Mouse (Mus musculus): ENCODE data around the gene Pttg1ip. TPM values are rescaled to one million over a fixed set of nuclear protein-coding genes. Genes with fewer than 3 reads are reported as not detected.

The Pttg1ip gene
- total RNA-seq, 1 experiment: 115 TPM

DNA sequence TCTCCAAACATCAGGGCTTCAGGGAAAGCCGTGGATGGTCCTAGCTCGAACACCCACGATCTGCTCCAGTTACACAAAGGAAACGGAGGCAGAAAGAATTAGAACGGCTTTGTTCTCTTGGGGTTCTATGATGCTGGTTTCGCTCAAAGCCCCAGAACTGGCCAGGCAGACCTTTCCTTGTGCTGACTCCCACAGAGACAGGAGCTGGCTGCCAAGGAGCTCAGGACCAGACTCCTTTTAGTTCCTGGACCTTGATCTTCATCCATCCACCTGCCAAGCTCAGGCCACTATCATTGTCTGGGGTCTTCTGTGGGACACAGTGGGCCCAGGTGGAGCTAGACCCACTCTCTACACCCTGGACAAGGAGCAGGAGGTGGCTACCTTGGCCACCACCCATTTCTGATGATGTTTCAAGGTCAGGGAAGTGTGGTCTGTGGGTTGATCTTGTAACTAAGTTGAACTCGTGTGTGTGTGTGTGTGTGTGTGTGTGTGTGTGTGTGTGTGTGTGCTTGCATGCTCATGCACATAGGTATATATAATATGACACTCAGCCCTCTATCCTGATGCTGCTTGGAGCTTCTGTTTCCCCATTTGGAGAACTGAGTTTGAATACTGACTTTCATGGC lies 42.1 kb upstream of the Pttg1ip start:
- Histone ChIP-seq H3K27ac (ENCODE audit: insufficient read depth, low read depth, low read length, poor library complexity, severe bottlenecking) (no peak overlapping the region), H3K4me1 (ENCODE audit: control insufficient read depth in 2 of 2, insufficient read depth in 2 of 2, low read length in 2 of 2, poor library complexity in 1 of 2) (no peaks in the 10 kb centered on the region)
- in situ Hi-C loops (cut with MboI; ENCODE audit: low sequenced_read_pairs in 2 of 2, unreplicated experiment in 2 of 2): no loop called here

DNA sequence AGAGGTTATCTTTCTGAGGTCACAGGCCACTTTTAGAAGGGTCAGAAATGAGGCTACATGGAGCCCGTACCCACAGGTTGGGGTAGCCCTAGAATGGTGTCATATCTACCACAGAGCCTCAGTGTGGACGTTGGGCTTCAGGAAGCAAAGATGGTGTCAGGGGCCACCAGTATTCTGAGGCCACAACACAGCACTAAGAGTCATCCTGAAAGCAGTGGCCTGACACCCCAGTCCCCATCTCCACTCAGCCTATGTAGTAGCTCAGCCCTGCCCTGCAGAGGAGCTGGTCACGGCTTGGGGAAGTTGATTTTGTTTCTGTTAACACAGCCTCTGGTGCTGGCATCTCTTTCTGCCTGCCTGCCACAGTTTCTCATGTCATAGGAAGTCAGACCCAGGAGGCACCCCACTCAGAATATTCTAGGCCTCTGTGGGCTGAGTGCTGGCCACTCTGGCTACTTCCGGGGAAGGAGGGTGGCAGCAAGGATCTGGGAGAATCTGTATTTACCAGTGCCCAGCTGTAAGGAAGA lies 40.9 kb upstream of the Pttg1ip start:
- no peak overlapping the region for H3K9ac ChIP-seq (ENCODE audit: insufficient read depth, low read depth, low read length, poor library complexity, severe bottlenecking)
- no peaks in the 10 kb centered on the region for H3K36me3 ChIP-seq (ENCODE audit: control insufficient read depth, insufficient read depth, low read length, poor library complexity, severe bottlenecking)
- H3K4me1 ChIP-seq (ENCODE audit: control insufficient read depth in 2 of 2, insufficient read depth in 2 of 2, low read length in 2 of 2, poor library complexity in 1 of 2): no peaks in the 10 kb centered on the region
- no peak overlapping the region for H3K27ac ChIP-seq (ENCODE audit: insufficient read depth, low read depth, low read length, poor library complexity, severe bottlenecking)
- no peak overlapping the region for H3K4me3 ChIP-seq (ENCODE audit: insufficient read depth in 1 of 2, low read depth in 1 of 2, low read length in 2 of 2, poor library complexity in 1 of 2, severe bottlenecking in 1 of 2)
- no peak for TF ChIP-seq ZNF384 (IDR thresholded peaks at IDR 0.05; ENCODE audit: low read depth, low read length)
- TF ChIP-seq ZC3H11A (IDR thresholded peaks at IDR 0.05; ENCODE audit: borderline replicate concordance, low read depth, low read length): no peak
- TF ChIP-seq MAFK (IDR thresholded peaks at IDR 0.05; ENCODE audit: insufficient read depth, low read depth, low read length): no peak
- no peak for TF ChIP-seq CHD2 (IDR thresholded peaks at IDR 0.05; ENCODE audit: low read depth, low read length)
- TF ChIP-seq HCFC1 (IDR thresholded peaks at IDR 0.05; ENCODE audit: borderline replicate concordance, insufficient read depth, low read length): no peak
- no peaks in the 10 kb centered on the region for H3K9me3 ChIP-seq (ENCODE audit: control insufficient read depth, insufficient read depth, low read depth, low read length)
- DNase-seq (ENCODE audit: low read depth, low spot score): no peak
- in situ Hi-C loops (cut with MboI; ENCODE audit: low sequenced_read_pairs in 2 of 2, unreplicated experiment in 2 of 2): no loop called here

More for the DNA sequence above, 42.1 kb upstream of the Pttg1ip start:
- Histone ChIP-seq H3K9me3 (ENCODE audit: control insufficient read depth, insufficient read depth, low read depth, low read length) (no peaks in the 10 kb centered on the region), H3K4me3 (ENCODE audit: insufficient read depth in 1 of 2, low read depth in 1 of 2, low read length in 2 of 2, poor library complexity in 1 of 2, severe bottlenecking in 1 of 2) (no peak overlapping the region), H3K36me3 (ENCODE audit: control insufficient read depth, insufficient read depth, low read length, poor library complexity, severe bottlenecking) (no peaks in the 10 kb centered on the region), H3K9ac (ENCODE audit: insufficient read depth, low read depth, low read length, poor library complexity, severe bottlenecking) (no peak overlapping the region)
- no peak for DNase-seq (ENCODE audit: low read depth, low spot score)
- TF ChIP-seq CHD2 (IDR thresholded peaks at IDR 0.05; ENCODE audit: low read depth, low read length): no peak
- TF ChIP-seq HCFC1 (IDR thresholded peaks at IDR 0.05; ENCODE audit: borderline replicate concordance, insufficient read depth, low read length): no peak
- TF ChIP-seq MAFK (IDR thresholded peaks at IDR 0.05; ENCODE audit: insufficient read depth, low read depth, low read length): no peak
- TF ChIP-seq ZNF384 (IDR thresholded peaks at IDR 0.05; ENCODE audit: low read depth, low read length): no peak
- TF ChIP-seq ZC3H11A (IDR thresholded peaks at IDR 0.05; ENCODE audit: borderline replicate concordance, low read depth, low read length): no peak

DNA sequence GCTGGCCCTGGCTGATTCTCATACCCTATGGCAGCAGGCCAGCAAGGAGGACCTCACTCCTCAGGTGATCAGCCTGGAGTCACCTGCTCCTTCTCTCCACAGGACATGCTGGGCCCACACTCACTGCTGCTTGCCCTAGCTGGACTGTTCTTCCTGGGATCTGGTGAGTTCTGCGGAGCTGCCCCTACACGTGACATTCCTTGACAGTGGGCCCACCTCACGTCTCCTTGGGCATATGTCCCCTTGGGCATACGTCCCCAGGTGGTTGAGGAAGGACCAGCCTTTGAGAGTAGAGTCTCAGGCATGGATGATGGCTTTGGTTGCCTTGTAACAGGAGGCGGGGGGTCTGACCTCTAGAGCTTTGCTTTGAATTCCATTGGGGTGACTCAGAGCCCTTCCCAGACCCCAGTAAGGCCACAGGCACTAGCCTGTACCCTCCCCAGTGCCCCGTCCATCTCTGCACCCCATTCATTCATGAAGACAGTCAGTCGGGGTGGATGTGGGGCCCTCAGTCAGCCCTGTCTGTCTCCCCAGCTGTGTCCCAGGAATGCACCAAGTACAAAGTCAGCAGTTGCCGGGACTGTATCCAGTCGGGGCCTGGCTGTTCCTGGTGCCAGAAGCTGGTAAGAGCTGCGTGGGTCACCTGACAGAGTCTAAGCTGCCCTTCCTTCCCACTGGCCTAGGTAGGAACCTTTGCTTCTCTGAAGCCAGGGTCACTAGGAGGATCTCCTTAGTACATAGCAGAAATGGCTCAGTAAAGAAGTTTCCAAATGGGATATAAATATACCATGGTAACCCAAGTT lies 39.5 kb upstream of the Pttg1ip start:
- no peak overlapping the region for H3K27ac ChIP-seq (ENCODE audit: insufficient read depth, low read depth, low read length, poor library complexity, severe bottlenecking)
- no peak overlapping the region for H3K4me3 ChIP-seq (ENCODE audit: insufficient read depth in 1 of 2, low read depth in 1 of 2, low read length in 2 of 2, poor library complexity in 1 of 2, severe bottlenecking in 1 of 2)
- no peaks in the 10 kb centered on the region for H3K9me3 ChIP-seq (ENCODE audit: control insufficient read depth, insufficient read depth, low read depth, low read length)
- no peaks in the 10 kb centered on the region for H3K4me1 ChIP-seq (ENCODE audit: control insufficient read depth in 2 of 2, insufficient read depth in 2 of 2, low read length in 2 of 2, poor library complexity in 1 of 2)
- H3K36me3 ChIP-seq (ENCODE audit: control insufficient read depth, insufficient read depth, low read length, poor library complexity, severe bottlenecking): no peaks in the 10 kb centered on the region
- in situ Hi-C loops (cut with MboI; ENCODE audit: low sequenced_read_pairs in 2 of 2, unreplicated experiment in 2 of 2): no loop called here
- DNase-seq (ENCODE audit: low read depth, low spot score): no peak
- H3K9ac ChIP-seq (ENCODE audit: insufficient read depth, low read depth, low read length, poor library complexity, severe bottlenecking): no peak overlapping the region
- TF ChIP-seq CHD2 (IDR thresholded peaks at IDR 0.05; ENCODE audit: low read depth, low read length) (no peak), ZNF384 (IDR thresholded peaks at IDR 0.05; ENCODE audit: low read depth, low read length) (no peak), ZC3H11A (IDR thresholded peaks at IDR 0.05; ENCODE audit: borderline replicate concordance, low read depth, low read length) (no peak), HCFC1 (IDR thresholded peaks at IDR 0.05; ENCODE audit: borderline replicate concordance, insufficient read depth, low read length) (no peak), MAFK (IDR thresholded peaks at IDR 0.05; ENCODE audit: insufficient read depth, low read depth, low read length) (no peak)

DNA sequence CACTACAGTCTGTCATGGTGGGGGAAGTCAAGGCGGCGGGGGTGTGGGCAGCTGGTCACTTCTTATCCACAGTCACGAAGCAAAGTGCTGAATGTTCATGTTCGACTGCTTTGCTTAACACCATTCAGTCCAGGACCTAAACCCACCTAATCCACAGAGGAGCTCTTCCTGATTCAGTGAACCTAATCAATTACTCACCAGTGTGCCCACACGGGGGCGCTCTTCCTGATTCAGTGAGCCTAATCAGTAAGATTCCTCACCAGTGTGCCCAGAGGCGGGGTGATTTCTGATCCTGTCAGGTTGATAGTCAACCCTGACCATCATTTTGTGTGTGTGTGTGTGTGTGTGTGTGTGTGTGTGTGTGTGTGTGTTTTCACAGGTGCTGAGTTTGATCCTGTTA lies 38.3 kb upstream of the Pttg1ip start:
- no peak overlapping the region for H3K27ac ChIP-seq (ENCODE audit: insufficient read depth, low read depth, low read length, poor library complexity, severe bottlenecking)
- peak; percentile 87 for DNase-seq (ENCODE audit: low read depth, low spot score)
- TF ChIP-seq ZC3H11A (IDR thresholded peaks at IDR 0.05; ENCODE audit: borderline replicate concordance, low read depth, low read length): no peak
- TF ChIP-seq CHD2 (IDR thresholded peaks at IDR 0.05; ENCODE audit: low read depth, low read length): no peak
- TF ChIP-seq HCFC1 (IDR thresholded peaks at IDR 0.05; ENCODE audit: borderline replicate concordance, insufficient read depth, low read length): no peak
- TF ChIP-seq MAFK (IDR thresholded peaks at IDR 0.05; ENCODE audit: insufficient read depth, low read depth, low read length): no peak
- TF ChIP-seq ZNF384 (IDR thresholded peaks at IDR 0.05; ENCODE audit: low read depth, low read length): no peak
- no peaks in the 10 kb centered on the region for H3K36me3 ChIP-seq (ENCODE audit: control insufficient read depth, insufficient read depth, low read length, poor library complexity, severe bottlenecking)
- H3K4me3 ChIP-seq (ENCODE audit: insufficient read depth in 1 of 2, low read depth in 1 of 2, low read length in 2 of 2, poor library complexity in 1 of 2, severe bottlenecking in 1 of 2): no peak overlapping the region
- H3K9ac ChIP-seq (ENCODE audit: insufficient read depth, low read depth, low read length, poor library complexity, severe bottlenecking): no peak overlapping the region
- in situ Hi-C loops (cut with MboI; ENCODE audit: low sequenced_read_pairs in 2 of 2, unreplicated experiment in 2 of 2): no loop called here
- no peaks in the 10 kb centered on the region for H3K9me3 ChIP-seq (ENCODE audit: control insufficient read depth, insufficient read depth, low read depth, low read length)
- H3K4me1 ChIP-seq (ENCODE audit: control insufficient read depth in 2 of 2, insufficient read depth in 2 of 2, low read length in 2 of 2, poor library complexity in 1 of 2): no peaks in the 10 kb centered on the region
